Mouse (Mus musculus): ENCODE measurements around the gene Itsn2.

- TF ChIP-seq CTCF (conservative IDR thresholded peaks at IDR 0.05; ENCODE audit: insufficient read depth, insufficient read length, low read depth, low read length) (no peak), POLR2A (IDR thresholded peaks at IDR 0.05; ENCODE audit: low read depth, low read length) (no peak)
Observed at GRCm38 (mm10) chr12:4679971-4680370, 87.5 kb downstream of the Itsn2 start.

Data from kidney, adult 2 months (tissue).